Mouse (Mus musculus) adrenal gland, adult (tissue): ENCODE measurements at regions not wholly inside any gene's neighbourhood (a gene's known extent, or its start where the extent isn't known, plus 50 kb on each side); places are given as distances from the start of the nearest gene placed in this dataset.
"Not testable (repeated sequence)": the region's sequence is repeated elsewhere in the genome, so short reads cannot be mapped to it uniquely, and the experiment has no call there.

Experiments
- DNase-seq, 2 experiments: peaks; one replicate each; pipeline ENCODE4 v3.0.0; 2022 to 2023; ENCODE audit warnings: low spot score in 1 of 2; ENCODE audit not compliant: inconsistent age in 2 of 2

- no peak for DNase-seq
Measured at GRCm38 (mm10) chr8:113916649-113917048, 68.1 kb upstream of the Adamts18 start.

DNA sequence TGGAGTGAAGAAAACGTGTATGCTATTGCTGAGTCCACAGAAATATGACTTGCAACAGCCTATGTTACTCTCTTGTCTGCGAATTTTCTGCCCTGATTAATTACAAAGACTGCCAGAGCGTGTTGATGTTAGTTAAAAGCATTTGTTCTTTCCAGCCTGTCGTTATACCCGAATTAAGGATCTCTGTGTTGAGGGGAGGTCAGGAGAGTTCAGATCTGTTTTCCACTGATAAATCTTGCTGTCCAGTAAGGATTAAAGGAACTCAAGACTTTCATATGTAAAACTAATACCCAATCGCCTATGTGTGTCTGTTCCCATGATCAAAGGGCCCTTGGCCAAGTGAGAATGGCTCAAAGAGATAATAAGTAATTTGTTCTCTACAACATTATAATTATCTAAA, 68.7 kb upstream of the Adamts18 start:
- no peak for DNase-seq

GRCm38 (mm10) chr8:113920306-113920705, 71.8 kb upstream of the Adamts18 start:
- no peak for DNase-seq

- no peak for DNase-seq
Measured at GRCm38 (mm10) chr8:113923381-113923780, 74.8 kb upstream of the Adamts18 start.

DNA sequence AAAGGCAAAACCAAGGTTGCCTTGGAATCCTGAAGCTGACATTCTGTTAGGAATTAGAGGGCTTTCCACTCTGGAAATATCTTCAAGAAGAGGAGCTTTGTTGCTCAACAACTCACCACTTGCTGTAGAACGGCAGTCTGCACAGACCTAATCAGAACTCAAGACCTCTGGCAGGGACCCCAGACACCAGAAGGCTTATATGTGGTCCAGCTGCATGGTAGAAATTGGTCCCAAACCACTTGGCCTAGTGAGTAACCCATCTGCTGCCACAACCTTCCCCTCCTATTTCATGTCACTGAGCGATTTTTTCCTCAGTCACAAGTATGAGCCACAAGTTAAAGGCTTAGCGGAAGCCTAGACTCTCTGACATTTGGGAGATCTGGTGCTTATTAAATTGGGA, 105.2 kb upstream of the Adamts18 start:
- no peak for DNase-seq

DNA sequence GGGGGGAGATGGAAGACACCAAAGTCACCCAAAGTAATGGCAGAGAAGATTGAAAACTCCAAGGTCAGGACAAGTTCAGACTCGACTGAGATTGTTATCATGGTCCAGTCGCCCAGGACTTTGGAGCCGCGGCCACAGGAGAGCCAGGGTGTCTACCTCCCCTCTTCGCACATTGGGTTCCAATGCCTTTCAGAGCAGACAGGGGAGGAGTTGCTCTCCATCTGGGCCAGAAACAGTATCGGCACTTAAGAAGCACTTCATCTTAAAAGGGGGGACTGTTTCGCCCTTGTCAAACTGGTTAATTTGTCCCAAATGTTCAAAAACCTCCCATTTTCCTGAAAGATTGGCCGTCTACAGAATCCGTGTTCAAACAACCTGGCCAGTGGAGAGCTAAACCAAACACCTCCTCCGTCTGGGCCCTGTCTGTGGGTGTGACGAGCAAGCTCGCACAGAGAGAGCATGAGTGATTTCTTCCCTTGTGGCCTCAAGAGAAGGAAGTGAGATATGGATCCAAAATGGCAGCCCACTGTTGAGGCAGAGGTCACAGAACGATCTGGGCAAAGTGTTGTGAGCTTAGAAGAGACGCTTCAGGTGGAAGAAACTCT, 108.0 kb upstream of the Adamts18 start:
- DNase-seq, result no peak

DNA sequence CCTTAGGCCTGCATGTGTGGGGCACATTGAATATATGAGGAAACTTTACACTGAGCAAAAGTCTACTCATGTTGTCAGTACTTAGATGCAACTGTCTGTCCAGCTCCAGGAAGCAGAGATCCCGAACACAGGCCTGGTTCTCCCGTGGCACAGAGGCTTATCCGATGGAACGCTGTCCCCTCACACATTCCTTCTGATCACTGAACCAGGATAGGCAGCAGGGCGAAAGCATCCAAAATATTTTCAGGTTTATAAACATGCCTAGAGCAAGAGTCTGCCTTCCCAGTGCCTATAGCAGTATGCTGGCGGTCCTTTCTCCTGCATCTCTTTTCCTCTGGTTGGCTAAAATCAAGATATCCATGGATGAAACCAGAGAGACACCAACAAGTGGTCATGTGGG, 109.3 kb upstream of the Adamts18 start:
- DNase-seq, result no peak

DNA sequence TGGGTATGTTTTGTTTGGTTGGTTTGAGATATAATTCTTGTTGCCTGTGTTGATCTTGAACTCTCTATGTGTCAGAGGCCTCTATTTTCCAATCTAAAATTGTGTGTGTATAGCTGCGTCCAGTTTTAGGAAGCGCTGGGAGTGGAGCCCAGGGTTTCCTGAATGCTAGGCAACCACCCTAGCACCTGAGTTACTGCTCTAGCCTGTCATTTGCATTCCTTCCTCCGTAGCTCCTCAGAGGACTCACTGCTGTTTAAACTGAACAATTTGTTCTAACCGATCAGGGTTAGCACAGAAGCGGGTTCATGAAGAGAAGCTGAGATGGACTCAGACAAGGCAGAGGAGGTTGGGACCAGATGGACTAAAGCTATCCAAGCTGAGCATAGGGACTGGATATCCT, 127.3 kb upstream of the Adamts18 start:
- DNase-seq, result no peak

GRCm38 (mm10) chr8:113976626-113977025, 128.1 kb upstream of the Adamts18 start:
- DNase-seq, result no peak

DNA sequence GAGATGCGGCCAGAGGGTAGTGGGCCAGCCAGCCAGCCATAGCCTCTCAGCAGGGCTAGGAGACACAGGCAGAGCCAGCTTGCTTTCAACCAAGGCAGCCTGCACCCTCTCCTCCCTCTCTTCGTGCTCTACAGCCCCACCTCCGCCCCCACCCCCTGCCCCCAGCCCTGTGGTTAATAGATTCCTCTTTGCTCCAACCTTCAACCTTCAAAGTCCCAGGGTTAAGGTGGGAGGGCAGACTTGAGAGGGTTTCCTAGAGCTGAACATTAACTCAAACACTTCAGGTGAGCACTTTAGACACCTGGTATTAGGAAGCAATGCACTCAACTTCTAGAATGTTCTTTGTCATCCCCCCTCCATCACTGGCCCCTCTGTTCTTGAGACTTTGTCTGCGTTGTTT, 128.5 kb upstream of the Adamts18 start:
- DNase-seq, result no peak

DNA sequence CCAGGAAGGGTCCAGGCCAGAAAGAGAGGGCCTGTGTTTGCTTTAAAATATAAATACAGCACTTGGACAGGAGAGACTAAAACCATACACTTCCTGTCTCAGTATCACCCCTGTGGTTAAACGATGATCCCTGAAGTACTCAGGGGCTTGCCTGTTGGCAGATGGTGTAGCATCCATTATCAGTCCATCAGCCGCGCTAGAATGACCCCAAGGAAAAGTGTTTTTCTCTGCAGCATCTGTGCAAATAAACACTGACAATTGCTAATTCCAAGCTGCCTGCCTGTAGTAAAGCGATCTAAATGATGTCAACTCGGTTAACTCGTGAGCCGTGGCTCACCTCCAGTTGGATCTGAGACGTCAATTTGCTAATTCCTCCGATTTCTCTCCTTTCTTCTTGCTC, 130.4 kb upstream of the Adamts18 start:
- no peak for DNase-seq

DNA sequence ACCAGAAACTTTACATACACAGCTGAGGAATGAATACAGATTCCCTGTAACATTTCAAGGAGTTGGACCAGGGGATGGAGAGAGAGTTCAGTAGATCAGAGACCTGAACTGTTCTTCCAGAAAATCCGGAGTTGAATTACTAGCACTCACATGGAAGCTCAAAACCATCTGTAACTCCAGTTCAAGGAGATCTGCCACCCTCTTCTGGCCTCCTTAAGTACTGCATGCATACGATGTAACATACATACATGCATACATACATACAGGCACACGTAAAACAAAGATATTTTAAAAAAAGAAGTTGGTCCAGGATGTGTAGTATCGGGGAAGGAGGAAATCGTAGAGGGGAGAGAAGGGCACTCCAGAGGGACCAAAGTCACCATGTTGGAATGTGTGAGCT, 131.3 kb upstream of the Adamts18 start:
- no peak for DNase-seq

DNA sequence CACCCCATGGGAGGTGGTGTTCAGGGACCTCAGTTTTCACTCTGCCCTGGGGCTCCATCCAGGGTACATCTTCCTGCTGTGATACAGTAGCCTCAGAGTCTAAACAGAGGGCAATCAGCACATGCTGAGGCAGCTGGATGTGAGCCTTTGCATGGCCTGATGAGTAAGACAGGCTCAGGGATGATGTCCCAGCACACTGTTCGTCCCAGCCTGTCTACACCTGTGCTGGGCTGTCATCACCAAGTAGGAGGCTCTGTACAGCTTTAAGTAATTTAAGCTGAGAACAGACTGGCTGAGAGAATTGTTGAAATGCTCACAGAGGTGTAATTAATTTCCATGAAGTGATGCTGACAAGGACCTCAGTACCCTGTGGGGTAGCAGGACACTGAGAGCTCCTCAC, 132.8 kb upstream of the Adamts18 start:
- DNase-seq, result no peak

DNA sequence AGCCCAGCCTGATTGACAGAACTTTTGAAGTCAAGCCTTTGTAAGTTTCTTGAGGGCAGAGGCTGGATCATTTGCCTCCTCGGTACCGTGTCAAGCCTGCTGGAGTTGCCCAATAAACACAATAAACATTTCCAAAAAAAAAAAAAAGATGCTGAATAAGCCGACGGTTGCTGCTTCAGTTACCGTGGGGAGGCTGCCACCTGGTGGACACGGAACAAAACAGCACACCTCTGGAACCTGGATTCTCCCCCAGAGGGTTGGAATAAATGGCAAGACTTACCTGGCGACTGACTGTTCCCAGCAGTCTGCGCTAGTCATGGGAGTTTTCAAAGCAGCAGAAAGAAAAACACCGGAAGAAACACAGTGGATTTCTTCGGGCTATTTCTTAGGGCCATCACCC, 136.3 kb upstream of the Adamts18 start:
- peak; percentile 29 to 81 for DNase-seq

DNA sequence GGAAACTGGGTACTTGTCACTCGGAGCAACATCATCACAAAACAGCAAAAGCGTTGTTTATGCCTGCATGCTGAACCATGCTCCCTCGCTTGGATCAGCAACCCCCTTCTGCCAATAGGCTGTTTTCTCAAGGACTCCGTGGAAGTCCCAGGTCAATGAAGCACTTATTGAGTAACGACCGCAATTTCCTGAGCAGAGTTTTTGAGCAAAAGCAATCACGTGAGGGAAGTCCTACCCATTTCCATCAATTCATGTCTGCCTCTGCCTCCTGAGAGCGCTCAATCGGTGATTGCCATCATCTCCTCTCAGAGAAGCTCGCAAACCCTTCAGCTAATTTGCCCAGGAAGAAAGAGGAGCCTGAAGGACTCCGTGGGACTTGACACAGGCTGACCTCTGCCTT, 136.9 kb upstream of the Adamts18 start:
- DNase-seq, result no peak

DNA sequence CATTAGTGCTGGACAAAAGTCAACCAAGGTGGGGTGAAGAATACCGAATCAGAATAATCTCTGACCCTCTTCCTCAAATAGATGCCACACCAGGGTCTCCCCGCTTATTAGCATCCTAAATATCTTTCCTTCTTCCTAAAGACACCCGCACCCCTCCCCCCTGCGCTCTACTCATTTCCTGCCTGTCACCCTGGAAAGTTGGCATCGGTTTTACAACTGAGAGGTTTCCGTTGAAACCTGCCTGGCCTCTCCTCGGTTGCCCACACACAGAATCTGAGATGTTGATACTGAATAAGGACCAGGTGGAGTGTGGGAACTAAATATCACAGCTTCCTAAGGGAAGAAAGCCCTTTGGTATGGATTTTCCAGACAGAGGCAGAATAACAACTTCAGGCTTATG, 137.4 kb upstream of the Adamts18 start:
- peak in 1 of 2 experiments; percentile 26 for DNase-seq

GRCm38 (mm10) chr8:113990718-113991117, 142.2 kb upstream of the Adamts18 start:
- DNase-seq, result no peak

DNA sequence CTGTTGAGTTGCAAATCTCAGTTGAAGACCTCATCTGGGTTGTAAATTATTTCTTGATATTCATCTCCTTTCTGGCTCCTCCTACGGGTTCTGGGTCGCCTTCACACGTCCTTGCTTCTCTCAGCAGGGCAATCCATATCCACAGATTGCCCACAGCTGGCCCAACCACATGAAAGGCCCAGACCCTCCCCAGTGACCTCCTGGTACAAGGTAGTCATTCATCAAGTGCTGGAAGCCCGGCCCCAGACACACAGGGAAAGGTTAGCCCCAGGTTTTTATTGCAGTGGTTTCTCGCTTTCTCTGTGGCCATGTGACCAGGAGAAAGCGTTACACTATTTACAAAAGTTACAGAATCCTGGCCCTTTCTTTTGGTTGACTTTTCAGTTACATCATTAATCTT, 134.5 kb upstream of the Nudt7 start:
- DNase-seq, result peak in 1 of 2 experiments; percentile 33

DNA sequence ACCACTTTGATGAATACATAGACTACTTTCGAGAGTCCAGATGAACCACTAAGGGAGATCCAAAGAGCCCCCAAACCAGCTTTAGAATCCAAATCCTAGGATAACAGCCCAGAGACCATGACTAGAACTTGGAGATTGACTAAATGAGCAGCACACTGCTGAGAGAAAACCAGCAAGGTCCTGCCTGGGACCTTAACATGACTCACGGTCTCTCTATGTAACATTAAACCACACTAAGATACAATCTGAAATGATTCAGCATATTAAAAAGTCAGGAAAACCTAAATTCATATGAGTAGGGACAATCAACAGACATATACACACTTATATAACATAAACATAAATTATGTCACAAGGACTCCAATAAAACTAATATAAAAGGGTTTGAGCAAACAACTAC, 131.7 kb upstream of the Nudt7 start:
- DNase-seq, result no peak

GRCm38 (mm10) chr8:114004436-114004835, 128.9 kb upstream of the Nudt7 start:
- DNase-seq, result no peak

GRCm38 (mm10) chr8:114006587-114006986, 126.8 kb upstream of the Nudt7 start:
- DNase-seq, result no peak

GRCm38 (mm10) chr8:114007103-114007502, 126.3 kb upstream of the Nudt7 start:
- DNase-seq, result no peak

GRCm38 (mm10) chr8:114018364-114018763, 115.0 kb upstream of the Nudt7 start:
- peak; percentile 13 to 41 for DNase-seq

- not testable (repeated sequence) for DNase-seq
Measured at GRCm38 (mm10) chr8:114030141-114030540, 103.2 kb upstream of the Nudt7 start.
